Mouse (Mus musculus) liver, embryonic 15.5 days (tissue): ENCODE measurements around the gene Lpo. TPM values are rescaled to one million over a fixed set of nuclear protein-coding genes. Genes with fewer than 3 reads are reported as not detected.

Experiments
- ATAC-seq: fragments of 200-750 bp; cut with Nextera tagmentation; 2 replicates; pipeline ENCODE4 v1.8.0; 2017; ENCODE audit warnings: moderate number of reproducible peaks, mild to moderate bottlenecking, moderate library complexity; ENCODE audit not compliant: insufficient read depth
- H3K27ac ChIP-seq: fragments of 300-500 bp; sonication (generic); replicated peaks from 2 replicates; pipeline ENCODE4 v1.5.1; 2015; ENCODE audit warnings: mild to moderate bottlenecking, inconsistent platforms
- H3K27me3 ChIP-seq: fragments of 300-500 bp; sonication (generic); 2 replicates; pipeline ENCODE4 v1.6.1; 2015; ENCODE audit warnings: mild to moderate bottlenecking, inconsistent platforms
- H3K36me3 ChIP-seq: fragments of 300-500 bp; sonication (generic); replicated peaks from 2 replicates; pipeline ENCODE4 v1.6.1; 2015; ENCODE audit warnings: moderate library complexity, mild to moderate bottlenecking, inconsistent platforms
- H3K4me1 ChIP-seq: fragments of 300-500 bp; sonication (generic); replicated peaks from 2 replicates; pipeline ENCODE4 v1.6.1; 2015; ENCODE audit warnings: inconsistent platforms
- H3K4me2 ChIP-seq: fragments of 300-500 bp; sonication (generic); 2 replicates; pipeline ENCODE4 v1.6.1; 2015; ENCODE audit warnings: moderate library complexity, mild to moderate bottlenecking, inconsistent platforms
- H3K4me3 ChIP-seq: fragments of 300-500 bp; sonication (generic); replicated peaks from 2 replicates; pipeline ENCODE4 v1.5.1; 2015; ENCODE audit warnings: mild to moderate bottlenecking, inconsistent platforms
- H3K9ac ChIP-seq: fragments of 300-500 bp; sonication (generic); 2 replicates; pipeline ENCODE4 v1.6.1; 2015; ENCODE audit warnings: moderate library complexity, mild to moderate bottlenecking, inconsistent platforms
- H3K9me3 ChIP-seq: fragments of 300-500 bp; sonication (generic); replicated peaks from 2 replicates; pipeline ENCODE4 v1.6.1; 2016; ENCODE audit warnings: inconsistent platforms
- WGBS: fragments of 180-500 bp; shearing (Covaris S2); methylation state at CpG from one replicate; pipeline ENCODE4 v1.1.7; 2015; ENCODE audit warnings: mixed read lengths; ENCODE audit not compliant: insufficient replicate concordance; 5-methylcytosine and 5-hydroxymethylcytosine counted together
- microRNA counts: library from miRNA; unstranded; fragments of <30 nt; microRNA quantifications from one replicate; lab custom pipeline; 2016
- microRNA-seq: library from miRNA; unstranded; fragments of <30 nt; microRNA quantifications from one replicate; pipeline ENCODE4, GENCODE M21; 2016
- polyA plus RNA-seq: library from polyadenylated mRNA; unstranded; fragments of >200 nt; fragmentation: Nextera tagmentation; extraction: Ambion mirVana; gene quantifications from 2 replicates; pipeline ENCODE4 v1.2.1, GENCODE M21; 2015

Gene Lpo
- polyA plus RNA-seq, 1 experiment from 2014 or later, result 0.03 TPM

DNA sequence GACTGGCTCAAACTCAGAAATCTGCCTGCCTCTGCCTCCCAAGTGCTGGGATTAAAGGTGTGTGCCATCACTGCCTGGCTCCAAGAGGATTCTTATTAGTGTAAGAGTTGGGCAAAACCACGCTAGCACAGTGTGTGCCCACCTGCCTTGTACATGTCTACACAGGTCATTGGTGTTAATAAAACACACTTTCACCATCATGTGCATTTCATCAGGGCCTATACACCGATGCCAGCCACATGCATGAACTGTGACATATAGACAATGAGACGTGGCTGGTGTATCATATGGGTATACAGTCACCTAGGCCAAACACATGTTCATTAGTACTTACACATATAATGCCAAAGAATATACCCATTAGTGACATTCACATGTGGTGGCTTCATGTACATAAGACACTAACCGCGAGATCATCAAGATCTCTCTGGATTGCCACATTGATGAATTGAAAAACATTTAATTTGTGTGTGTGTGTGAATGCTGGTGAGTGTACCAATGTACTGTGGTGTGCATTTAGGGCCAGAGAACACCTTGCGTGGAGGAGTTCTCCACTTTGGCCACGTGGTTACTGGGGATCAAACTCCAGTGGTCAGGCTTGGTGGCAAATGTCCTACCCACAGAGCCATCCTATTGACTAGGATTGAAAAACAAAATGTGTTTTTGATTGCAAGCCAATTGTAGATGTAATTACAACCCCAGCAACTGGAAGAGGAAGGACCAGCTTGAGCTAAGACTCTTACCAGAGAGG is 69.8 kb downstream of the Lpo start:
- H3K4me3 ChIP-seq, result peak overlapping the region; percentile 81
- peaks cover 22% of the 10 kb centered on the region for H3K36me3 ChIP-seq
- H3K4me1 ChIP-seq, result peaks cover 56% of the 10 kb centered on the region
- 25% methylated on average over 7 of the region's 7 CpGs for WGBS
- peak overlapping the region; percentile 98 for H3K27ac ChIP-seq
- H3K27me3 ChIP-seq, result peaks cover 38% of the 10 kb centered on the region
- no peaks in the 10 kb centered on the region for H3K9me3 ChIP-seq
- H3K9ac ChIP-seq, result 0 out of 2 replicates have a peak overlapping the region, but pooled peaks have one; percentile 21
- H3K4me2 ChIP-seq, result peak overlapping the region; percentile 78
- ATAC-seq, result peak; percentile 13; the same call in 1 of the 2 replicates

DNA sequence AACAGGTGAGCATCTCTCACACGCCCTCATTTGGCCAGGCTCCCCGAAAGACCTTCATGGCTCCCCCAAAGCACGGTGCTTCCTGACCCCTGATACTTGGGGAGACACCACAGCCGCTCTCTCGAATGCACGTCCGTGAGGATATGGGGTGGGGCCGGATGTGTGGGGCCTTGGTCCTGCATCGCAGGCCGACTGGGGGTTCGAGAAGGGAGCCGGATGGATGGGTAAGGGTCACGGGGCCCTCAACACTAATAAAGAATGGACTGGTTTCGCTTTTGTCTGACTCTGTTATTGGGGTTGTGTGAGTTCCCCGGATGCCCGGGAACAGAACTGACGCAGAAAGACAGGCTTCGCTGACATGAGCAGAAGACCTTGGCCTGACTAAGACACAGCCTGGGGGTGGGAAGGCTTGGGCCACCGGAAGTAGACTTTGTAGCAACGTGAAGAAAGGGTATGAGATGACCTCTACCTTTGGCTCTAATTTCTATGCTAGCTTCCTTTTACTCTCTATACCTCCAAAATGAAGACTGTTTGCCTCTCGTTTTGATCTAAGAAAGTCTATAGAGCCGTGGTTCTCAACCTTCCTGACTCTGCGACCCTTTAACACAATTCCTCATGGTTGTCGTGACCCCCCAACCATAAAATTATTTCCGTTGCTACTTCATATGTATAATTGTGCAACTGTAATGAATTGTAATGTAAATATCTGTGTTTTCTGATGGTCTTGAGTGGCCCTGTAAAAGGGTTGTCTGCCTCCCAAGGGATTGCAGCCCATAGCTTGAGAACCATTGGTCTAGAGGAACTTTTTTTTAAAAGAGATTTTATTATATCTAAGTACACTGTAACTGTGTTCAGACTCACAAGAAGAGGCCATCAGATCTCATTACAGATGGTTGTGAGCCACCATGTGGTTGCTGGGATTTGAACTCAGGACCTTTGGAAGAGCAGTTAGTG is 70.8 kb downstream of the Lpo start:
- ATAC-seq, result no peak
- Histone ChIP-seq H3K4me1 (peaks cover 65% of the 10 kb centered on the region), H3K4me2 (peak overlapping the region; percentile 78)

More for the DNA sequence above, 70.8 kb downstream of the Lpo start:
- 15% methylated on average over 25 of the region's 25 CpGs for WGBS
- Histone ChIP-seq H3K36me3 (peaks cover 22% of the 10 kb centered on the region), H3K9ac (peak overlapping the region; percentile 88), H3K4me3 (peak overlapping the region; percentile 81), H3K27me3 (peaks cover 27% of the 10 kb centered on the region), H3K27ac (peak overlapping the region; percentile 98), H3K9me3 (no peaks in the 10 kb centered on the region)

MicroRNAs encoded within 50 kb of the gene (microRNA counts, 519-probe panel; counts per million panel counts)
- 6,001 counts per million, percentile 99 among the panel's probes with 10 or more counts for microRNA mmu-miR-142-3p (lab: Ali Mortazavi, UCI)
- 4,500 counts per million, percentile 89 among the panel's probes with 10 or more counts for microRNA mmu-miR-142-5p (lab: Ali Mortazavi, UCI)

Small RNA genes lying within 50 kb of the gene (microRNA-seq; reads per million reads assigned to microRNA genes)
- gene Mir142 (not detected), gene Mir142b (not detected)

Other genes starting within 250 kb of the Lpo start
- gene Mtmr4, start 236.1 kb downstream of the Lpo start, polyA plus RNA-seq, result 9.7 and 11.0 TPM in 2 replicates
- not detected in 2 replicates for gene Hsf5, start 211.1 kb downstream of the Lpo start, polyA plus RNA-seq
- 5.0 and 5.6 TPM in 2 replicates for gene Rnf43, start 165.6 kb downstream of the Lpo start, polyA plus RNA-seq
- gene Supt4a, start 90.7 kb downstream of the Lpo start, polyA plus RNA-seq, result 177 and 195 TPM in 2 replicates
- gene Tspoap1, start 67.7 kb downstream of the Lpo start, polyA plus RNA-seq, result 3.3 and 3.5 TPM in 2 replicates
- 448 and 474 TPM in 2 replicates for gene Mpo, start 34.7 kb downstream of the Lpo start, polyA plus RNA-seq
- gene Mks1, start 24.9 kb upstream of the Lpo start, polyA plus RNA-seq, result 1.2 and 1.4 TPM in 2 replicates
- gene Epx, start 47.2 kb upstream of the Lpo start, polyA plus RNA-seq, result 1.2 and 3.6 TPM in 2 replicates
- gene Olfr462, start 64.0 kb upstream of the Lpo start, polyA plus RNA-seq, result not detected in 2 replicates
- not detected in 2 replicates for gene Olfr463, start 69.1 kb upstream of the Lpo start, polyA plus RNA-seq
- gene Olfr464, start 92.7 kb upstream of the Lpo start, polyA plus RNA-seq, result not detected in 2 replicates
- gene Dynll2, start 159.2 kb upstream of the Lpo start, polyA plus RNA-seq, result 6.6 and 6.9 TPM in 2 replicates
- 108 and 113 TPM in 2 replicates for gene Srsf1, start 219.1 kb upstream of the Lpo start, polyA plus RNA-seq
- gene Vezf1, start 240.0 kb upstream of the Lpo start, polyA plus RNA-seq, result 8.3 and 8.6 TPM in 2 replicates